8 mouse cellular contexts compared by ENCODE assay signal in the genomic region with DNA sequence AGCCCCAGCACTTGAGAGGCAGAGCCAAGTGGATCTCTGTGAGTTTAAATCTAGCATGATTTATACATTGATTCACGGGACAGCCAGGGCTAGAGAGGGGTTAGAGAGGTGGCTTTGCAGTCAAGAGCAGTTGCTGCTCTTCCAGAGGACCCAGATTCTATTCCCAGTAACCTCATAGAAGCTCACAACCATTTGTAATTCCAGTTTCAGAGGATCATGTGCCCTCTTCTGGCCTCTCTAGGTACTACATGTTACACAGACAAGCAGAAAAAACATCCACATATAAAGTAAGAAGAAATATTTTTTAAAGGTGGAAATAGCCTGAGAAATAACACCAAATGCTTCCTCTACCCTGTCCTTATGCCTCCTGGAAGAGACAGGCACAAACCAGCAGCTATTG. TPM values are rescaled to one million over a fixed set of nuclear protein-coding genes. Genes with fewer than 3 reads are reported as not detected.
DNase-seq lines count a peak whose midpoint lies in the region; ATAC-seq and TF ChIP-seq lines count a peak whose summit lies in the region.
"Had no signal": no experiment of that assay in that cellular context is flagged by ENCODE, and none has a peak within 500 bp of the region (broad histone marks: within the 10 kb centered on the region; RNA-seq: fewer than 3 reads in every experiment).

No protein-coding gene starts in this region.

- TF ChIP-seq CTCF in kidney, adult 2 months (conservative IDR thresholded peaks at IDR 0.05; ENCODE audit: insufficient read depth, insufficient read length, low read depth, low read length) = 0 out of 2 replicates have a peak, but pooled peaks have one; percentile 3
- peak; percentile 81 for TF ChIP-seq CTCF in E14TG2a.4 (conservative IDR thresholded peaks at IDR 0.05; ENCODE audit: low read length)

- no peaks in the 10 kb centered on the region; the same call in 1 of the 2 replicates for H3K4me1 ChIP-seq in kidney, adult 2 months (ENCODE audit: control insufficient read depth, insufficient read depth, low read length)
- H3K4me1 ChIP-seq in E14TG2a.4 (replicated peaks; ENCODE audit: low read depth, low read length) = peaks cover 26% of the 10 kb centered on the region
- peaks cover 41% of the 10 kb centered on the region for H3K4me1 ChIP-seq in hindbrain, embryonic 13.5 days (replicated peaks)

- H3K36me3 ChIP-seq in kidney, adult 2 months (ENCODE audit: control insufficient read depth, insufficient read depth, low read length) = no peaks in the 10 kb centered on the region
- H3K36me3 ChIP-seq in E14TG2a.4 (ENCODE audit: insufficient read depth, low read length) = no peaks in the 10 kb centered on the region
- H3K36me3 ChIP-seq in hindbrain, embryonic 13.5 days = no peaks in the 10 kb centered on the region

- no peaks in the 10 kb centered on the region for H3K27me3 ChIP-seq in kidney, adult 2 months (replicated peaks; ENCODE audit: control insufficient read depth, insufficient read depth, low read length)
- H3K27me3 ChIP-seq in E14TG2a.4 (ENCODE audit: insufficient read depth, low read length) = peaks cover 74% of the 10 kb centered on the region
- peaks cover 9% of the 10 kb centered on the region for H3K27me3 ChIP-seq in hindbrain, embryonic 13.5 days

- peak; percentile 45 for DNase-seq in kidney, adult 2 months
- no peak for DNase-seq in kidney, adult 11 months
- peak; percentile 52 for DNase-seq in A20 (ENCODE audit: low read depth, low spot score)
- DNase-seq in forelimb bud, embryonic 11.5 days (ENCODE audit: low read depth, low spot score) = peak; percentile 41
- no peak for DNase-seq in right cerebral cortex, postnatal 25 days

- H3K4me3 ChIP-seq in kidney, adult 2 months (ENCODE audit: insufficient read depth, low read depth, low read length) = no peak overlapping the region
- no peak overlapping the region for H3K4me3 ChIP-seq in E14TG2a.4 (replicated peaks; ENCODE audit: low read length)
- no peak overlapping the region for H3K4me3 ChIP-seq in hindbrain, embryonic 13.5 days

- H3K4me2 ChIP-seq in hindbrain, embryonic 13.5 days = no peak overlapping the region

- no peak for ATAC-seq in hindbrain, embryonic 13.5 days (ENCODE audit: low FRiP score)
- ATAC-seq: midbrain, embryonic 16.5 days had no signal

- no peak for TF ChIP-seq POLR2A in kidney, adult 2 months (IDR thresholded peaks at IDR 0.05; ENCODE audit: low read depth, low read length)

- no peak overlapping the region for H3K27ac ChIP-seq in kidney, adult 2 months (ENCODE audit: insufficient read depth, low read depth, low read length)
- H3K27ac ChIP-seq in hindbrain, embryonic 13.5 days = no peak overlapping the region

- H3K9me3 ChIP-seq in E14TG2a.4 (ENCODE audit: low read length) = no peaks in the 10 kb centered on the region
- H3K9me3 ChIP-seq in hindbrain, embryonic 13.5 days = no peaks in the 10 kb centered on the region

- 97% methylated on average over 1 of the region's 1 CpGs for WGBS in kidney, adult 2 months
- WGBS in hindbrain, embryonic 13.5 days = 54% methylated on average over 1 of the region's 1 CpGs

- no peak overlapping the region for H3K9ac ChIP-seq in hindbrain, embryonic 13.5 days

RNA-seq across cellular contexts. Expression of gene Smug1, which starts 36.2 kb away (rescaled TPM):
- polyA plus RNA-seq in kidney, adult 2 months (2012; rRNA removed) = 15.5 and 19.4 TPM in 2 replicates
- 40.7 and 41.2 TPM in 2 replicates for polyA plus RNA-seq in hindbrain, embryonic 13.5 days (2015; fragmentation: Nextera tagmentation; extraction: Ambion mirVana)

Comparison
In these comparisons a context has a peak if more than half of its experiments do, and no peak if none do; other contexts are left out.
1. DNase-seq: peak in kidney, adult 2 months (single experiment), A20 (single experiment) and forelimb bud, embryonic 11.5 days (single experiment); none in kidney, adult 11 months (single experiment) and right cerebral cortex, postnatal 25 days (single experiment).